Mouse (Mus musculus): ENCODE results near the gene Armh4.
A peak's percentile ranks its signal among the peaks of the same experiment; 100 is the strongest.
"Not testable (repeated sequence)": the region's sequence is repeated elsewhere in the genome, so short reads cannot be mapped to it uniquely, and the experiment has no call there.

Armh4 gene

GRCm38 (mm10) chr14:49782715-49783531 is at the start of gene Armh4:
Armh4 (minus strand) TSS chr14:49783383.
- DNase-seq (ENCODE audit: low spot score in 2 of 2), result peak; percentile 73 to 76

- no peak for DNase-seq (ENCODE audit: low spot score in 2 of 2)
These were observed 46.3 kb upstream of the Armh4 start for GRCm38 (mm10) chr14:49829192-49830171.

- DNase-seq (ENCODE audit: low spot score in 2 of 2), result not testable (repeated sequence)
These were observed 36.7 kb upstream of the Armh4 start for GRCm38 (mm10) chr14:49819721-49820440.

GRCm38 (mm10) chr14:49818713-49819208 is 35.6 kb upstream of the Armh4 start:
- DNase-seq (ENCODE audit: low spot score in 2 of 2), result not testable (repeated sequence)

- not testable (repeated sequence) for DNase-seq (ENCODE audit: low spot score in 2 of 2)
These were observed 29.8 kb upstream of the Armh4 start for GRCm38 (mm10) chr14:49812966-49813365.

GRCm38 (mm10) chr14:49805051-49805450 is 21.9 kb upstream of the Armh4 start:
- DNase-seq (ENCODE audit: low spot score in 2 of 2), result not testable (repeated sequence)

- no peak for DNase-seq (ENCODE audit: low spot score in 2 of 2)
These were observed 18.3 kb upstream of the Armh4 start for GRCm38 (mm10) chr14:49801444-49801843.

GRCm38 (mm10) chr14:49793948-49794347 is 10.8 kb upstream of the Armh4 start:
- DNase-seq (ENCODE audit: low spot score in 2 of 2), result no peak

GRCm38 (mm10) chr14:49790542-49790941 is 7.4 kb upstream of the Armh4 start:
- DNase-seq (ENCODE audit: low spot score in 2 of 2), result no peak

- DNase-seq (ENCODE audit: low spot score in 2 of 2), result peak in 1 of 2 experiments; percentile 50
These were observed 2.6 kb upstream of the Armh4 start for GRCm38 (mm10) chr14:49785793-49786192.

- DNase-seq (ENCODE audit: low spot score in 2 of 2), result no peak
These were observed 683 bp upstream of the Armh4 start for GRCm38 (mm10) chr14:49783866-49784265.

GRCm38 (mm10) chr14:49780416-49780815 is 2.8 kb downstream of the Armh4 start:
- DNase-seq (ENCODE audit: low spot score in 2 of 2), result no peak

GRCm38 (mm10) chr14:49777539-49777938 is 5.6 kb downstream of the Armh4 start:
- DNase-seq (ENCODE audit: low spot score in 2 of 2), result not testable (repeated sequence)

- no peak for DNase-seq (ENCODE audit: low spot score in 2 of 2)
These were observed 11.4 kb downstream of the Armh4 start for GRCm38 (mm10) chr14:49771746-49772145.

GRCm38 (mm10) chr14:49766601-49767000 is 16.6 kb downstream of the Armh4 start:
- no peak for DNase-seq (ENCODE audit: low spot score in 2 of 2)

- no peak for DNase-seq (ENCODE audit: low spot score in 2 of 2)
These were observed 27.3 kb downstream of the Armh4 start for GRCm38 (mm10) chr14:49755845-49756244.

GRCm38 (mm10) chr14:49752614-49753013 is 30.6 kb downstream of the Armh4 start:
- no peak for DNase-seq (ENCODE audit: low spot score in 2 of 2)

- no peak for DNase-seq (ENCODE audit: low spot score in 2 of 2)
These were observed 37.3 kb downstream of the Armh4 start for GRCm38 (mm10) chr14:49745874-49746273.

GRCm38 (mm10) chr14:49743946-49744526 is 39.1 kb downstream of the Armh4 start:
- DNase-seq (ENCODE audit: low spot score in 2 of 2), result no peak

- no peak for DNase-seq (ENCODE audit: low spot score in 2 of 2)
These were observed 43.9 kb downstream of the Armh4 start for GRCm38 (mm10) chr14:49739328-49739727.

- DNase-seq (ENCODE audit: low spot score in 2 of 2), result no peak
These were observed 44.6 kb downstream of the Armh4 start for GRCm38 (mm10) chr14:49738441-49739088.

Data from frontal cortex, postnatal 14 days (tissue).